Mouse (Mus musculus) forebrain, embryonic 10.5 days (tissue): ENCODE measurements around the gene Cldn34c3. TPM values are rescaled to one million over a fixed set of nuclear protein-coding genes. Genes with fewer than 3 reads are reported as not detected.
"Not testable (repeated sequence)": the region's sequence is repeated elsewhere in the genome, so short reads cannot be mapped to it uniquely, and the experiment has no call there.

Experiments used
- DNase-seq: peaks from one replicate; pipeline ENCODE4 v3.0.0-alpha.2; 2017; ENCODE audit warnings: low spot score; ENCODE audit errors: extremely low spot score
- H3K27ac ChIP-seq: fragments of 300-500 bp; sonication (generic); 2 replicates; pipeline ENCODE4 v1.5.1; 2016; ENCODE audit warnings: mild to moderate bottlenecking
- H3K27me3 ChIP-seq: fragments of 300-500 bp; sonication (generic); 2 replicates; pipeline ENCODE4 v1.6.1; 2016; ENCODE audit warnings: mild to moderate bottlenecking; ENCODE audit not compliant: poor library complexity, severe bottlenecking
- H3K36me3 ChIP-seq: fragments of 300-500 bp; sonication (generic); replicated peaks from 2 replicates; pipeline ENCODE4 v1.6.1; 2016; ENCODE audit warnings: mild to moderate bottlenecking, moderate library complexity
- H3K4me1 ChIP-seq: fragments of 300-500 bp; sonication (generic); 2 replicates; pipeline ENCODE4 v1.6.1; 2016
- H3K4me3 ChIP-seq: fragments of 300-500 bp; sonication (generic); 2 replicates; pipeline ENCODE4 v1.5.1; 2016; ENCODE audit warnings: mild to moderate bottlenecking, moderate library complexity
- H3K9me3 ChIP-seq: fragments of 300-500 bp; sonication (generic); 2 replicates; pipeline ENCODE4 v1.6.1; 2016; ENCODE audit warnings: mild to moderate bottlenecking, moderate library complexity
- polyA plus RNA-seq: library from polyadenylated mRNA; unstranded; fragments of >200 nt; fragmentation: Nextera tagmentation; extraction: Ambion mirVana; gene quantifications from 2 replicates; pipeline ENCODE4 v1.2.1, GENCODE M21; 2016

Gene Cldn34c3
- not detected in 2 replicates for polyA plus RNA-seq

DNA sequence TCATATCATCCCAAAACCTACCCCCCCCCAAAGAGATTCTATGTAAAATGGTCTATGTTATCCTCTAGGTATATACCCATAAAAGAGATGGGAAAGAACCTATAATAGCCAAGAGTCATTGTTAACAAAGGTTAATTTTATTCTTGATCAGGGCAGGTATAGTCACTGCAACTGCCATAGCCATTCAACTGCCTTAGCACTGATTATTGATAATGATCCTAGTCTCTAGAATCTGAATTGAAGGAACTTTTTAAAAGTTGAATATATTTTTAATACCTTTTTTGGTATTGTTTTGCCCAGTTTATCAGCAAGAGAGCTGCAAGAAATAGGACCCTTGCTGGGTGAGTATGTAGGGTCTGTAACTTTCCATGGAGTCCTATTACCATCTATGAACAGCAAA lies at the start of gene Cldn34c3:
Gene Cldn34c3 (plus strand): TSS at position 301 of the 400 bp plus-strand sequence.
- H3K27ac ChIP-seq, H3K36me3 ChIP-seq, H3K4me3 ChIP-seq, H3K4me1 ChIP-seq, H3K9me3 ChIP-seq, DNase-seq, H3K27me3 ChIP-seq: not testable (repeated sequence)

Other genes starting within 250 kb of the Cldn34c3 start
- 0.35 TPM in 1 of 2 replicates, not detected in the other for gene Cldn34c2, start 212.0 kb upstream of the Cldn34c3 start, polyA plus RNA-seq
- not detected in 2 replicates for gene Gm17467, start 88.9 kb upstream of the Cldn34c3 start, polyA plus RNA-seq